Mouse (Mus musculus) left cerebral cortex, postnatal 14 days (tissue): Measurements from ENCODE around the gene E2f2. TPM values are rescaled to one million over a fixed set of nuclear protein-coding genes. Genes with fewer than 3 reads are reported as not detected.

ENCODE experiments used
- DNase-seq, 2 experiments: peaks; one replicate each; pipeline ENCODE4 v3.0.0; 2021 to 2022; ENCODE audit warnings: low spot score in 2 of 2, mixed read lengths in 1 of 2
- intact Hi-C: fragments of 180-260 bp; cut with DNase I; formaldehyde crosslinking; loops from one replicate; pipeline ENCODE4 v1.15.1; 2025
- total RNA-seq, 2 experiments: library from RNA; stranded (reverse); gene quantifications; 2 replicates each; pipeline ENCODE4 v1.2.3; 2021

Gene E2f2
- total RNA-seq, 2 experiments from 2014 or later: 0.90 to 0.93 TPM

GRCm38 (mm10) chr4:136195029-136195428 lies 22.8 kb downstream of the E2f2 start:
- DNase-seq: no peak
- intact Hi-C loops: no loop called here

- DNase-seq: no peak
- intact Hi-C loops: no loop called here
Measured at GRCm38 (mm10) chr4:136195629-136196028, 23.4 kb downstream of the E2f2 start.

- no peak for DNase-seq
Measured at GRCm38 (mm10) chr4:136196201-136196600, 24.0 kb downstream of the E2f2 start.

GRCm38 (mm10) chr4:136198846-136199245 lies 26.7 kb downstream of the E2f2 start:
- intact Hi-C loops: no loop called here
- DNase-seq: no peak

More at GRCm38 (mm10) chr4:136196201-136196600, 24.0 kb downstream of the E2f2 start:
- intact Hi-C loops: no loop called here

- DNase-seq: peak in 1 of 2 experiments; percentile 59
- intact Hi-C loops: loop anchor here (1.0 to 5.0 kb wide), 2 partner anchors 36 to 38 kb away; no protein-coding TSS in a partner anchor
Measured at GRCm38 (mm10) chr4:136199562-136200292, 27.5 kb downstream of the E2f2 start.

- peak; percentile 75 to 78 for DNase-seq
- intact Hi-C loops: loop anchor here (5.0 kb wide), 1 partner anchor 35 kb away; no protein-coding TSS in a partner anchor
Measured at GRCm38 (mm10) chr4:136202509-136202908, 30.3 kb downstream of the E2f2 start.

- DNase-seq: no peak
- intact Hi-C loops: loop anchor here (5.0 kb wide), 1 partner anchor 33 kb away; no protein-coding TSS in a partner anchor
Measured at GRCm38 (mm10) chr4:136204775-136205174, 32.6 kb downstream of the E2f2 start.

- peak; percentile 79 to 85 for DNase-seq
- intact Hi-C loops: no loop called here
Measured at GRCm38 (mm10) chr4:136206033-136206893, 34.1 kb downstream of the E2f2 start, which contains the start of gene Asap3. Gene Asap3, plus strand, starts transcription at chr4:136206365.

GRCm38 (mm10) chr4:136206943-136207342 lies 34.7 kb downstream of the E2f2 start:
- intact Hi-C loops: no loop called here
- no peak for DNase-seq

GRCm38 (mm10) chr4:136210931-136211330 lies 38.7 kb downstream of the E2f2 start:
- DNase-seq: no peak
- intact Hi-C loops: no loop called here

- intact Hi-C loops: no loop called here
- DNase-seq: no peak
Measured at GRCm38 (mm10) chr4:136213629-136214028, 41.4 kb downstream of the E2f2 start.

- intact Hi-C loops: no loop called here
- no peak for DNase-seq
Measured at GRCm38 (mm10) chr4:136214828-136215227, 42.6 kb downstream of the E2f2 start.

GRCm38 (mm10) chr4:136215576-136215975 lies 43.4 kb downstream of the E2f2 start:
- intact Hi-C loops: no loop called here
- DNase-seq: no peak

GRCm38 (mm10) chr4:136217063-136217462 lies 44.9 kb downstream of the E2f2 start:
- no peak for DNase-seq
- intact Hi-C loops: no loop called here

- intact Hi-C loops: no loop called here
- DNase-seq: no peak
Measured at GRCm38 (mm10) chr4:136218595-136219214, 46.5 kb downstream of the E2f2 start.

- intact Hi-C loops: no loop called here
Measured at GRCm38 (mm10) chr4:136220133-136220775, 48.1 kb downstream of the E2f2 start.

GRCm38 (mm10) chr4:136223549-136224239 lies 51.5 kb downstream of the E2f2 start:
- peak; percentile 43 to 66 for DNase-seq
- intact Hi-C loops: no loop called here

More at GRCm38 (mm10) chr4:136220133-136220775, 48.1 kb downstream of the E2f2 start:
- no peak for DNase-seq

- no peak for DNase-seq
Measured at GRCm38 (mm10) chr4:136224240-136224559, 52.0 kb downstream of the E2f2 start.

More at GRCm38 (mm10) chr4:136224240-136224559, 52.0 kb downstream of the E2f2 start:
- intact Hi-C loops: no loop called here
